Mouse (Mus musculus): ENCODE data around the gene Senp1.

DNA sequence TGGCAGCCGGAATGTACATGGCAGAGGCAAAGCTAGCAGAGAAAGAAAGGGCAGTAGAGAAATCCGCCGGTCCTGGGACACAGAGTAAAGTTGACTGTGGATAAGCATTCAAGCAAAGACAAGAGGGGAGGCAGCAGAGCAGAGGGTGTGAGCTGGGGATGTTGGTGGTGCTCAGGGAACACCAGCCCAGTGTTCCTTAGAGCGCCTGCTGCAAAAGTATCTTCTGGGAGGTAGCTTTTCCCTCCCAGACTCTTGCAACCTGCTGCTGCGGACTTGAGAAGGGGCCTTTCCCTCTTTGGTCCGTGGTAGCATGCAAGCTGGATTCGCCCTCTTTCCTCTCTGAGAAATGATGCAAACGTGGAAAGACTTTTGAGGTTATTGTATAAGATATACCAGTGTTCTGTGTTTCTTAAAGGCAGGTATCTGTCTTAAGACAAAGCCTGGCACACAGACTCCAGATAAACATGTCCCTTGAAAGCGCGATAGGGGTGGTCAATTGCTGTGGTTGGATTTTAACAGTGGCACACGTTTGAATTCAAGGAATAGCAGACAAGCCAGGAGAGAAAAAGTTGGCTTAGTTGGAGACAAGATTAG lies 14.3 kb upstream of the Senp1 start:
- TF ChIP-seq TAL1 (IDR thresholded peaks at IDR 0.05; ENCODE audit: low read length): no peak
- TF ChIP-seq GATA1 (IDR thresholded peaks at IDR 0.05; ENCODE audit: low read length): no peak

All from erythroblast, embryonic 14.5 days (primary cell).